Mouse (Mus musculus): Measurements from ENCODE around the gene Acads. TPM values are rescaled to one million over a fixed set of nuclear protein-coding genes. Genes with fewer than 3 reads are reported as not detected.

Acads gene
- total and polyA plus RNA-seq, 3 experiments, result 31.9 to 56.5 TPM; not detected in 1

GRCm38 (mm10) chr5:115071096-115071901 is 47.8 kb downstream of the Acads start (continued):
- TF ChIP-seq MEF2A (IDR thresholded peaks at IDR 0.05; ENCODE audit: extremely low read depth, insufficient replicate concordance, low read depth, low read length, poor library complexity, severe bottlenecking) (no peak), CHD1 (IDR thresholded peaks at IDR 0.05; ENCODE audit: low read depth, low read length) (no peak), GABPA (IDR thresholded peaks at IDR 0.05; ENCODE audit: low read depth, low read length) (0 out of 2 replicates have a peak, but pooled peaks have one; percentile 56), SIN3A (IDR thresholded peaks at IDR 0.05; ENCODE audit: low read length) (peak; percentile 74), RAD21 (IDR thresholded peaks at IDR 0.05; ENCODE audit: low read depth, low read length) (no peak), UBTF (IDR thresholded peaks at IDR 0.05; ENCODE audit: borderline replicate concordance, insufficient read depth, low read depth, low read length) (no peak), BHLHE40 (IDR thresholded peaks at IDR 0.05; ENCODE audit: borderline replicate concordance, low read depth, low read length) (no peak), MYC (IDR thresholded peaks at IDR 0.05; ENCODE audit: low read depth, low read length) (0 out of 2 replicates have a peak, but pooled peaks have one; percentile 51), CTCF (IDR thresholded peaks at IDR 0.05 in 2 of 3, conservative IDR thresholded peaks at IDR 0.05 in 1 of 3; ENCODE audit: control insufficient read depth in 1 of 3, insufficient read depth in 1 of 3, low read depth in 2 of 3, low read length in 3 of 3, poor library complexity in 1 of 3, severe bottlenecking in 1 of 3) (no peak), E2F4 (IDR thresholded peaks at IDR 0.05; ENCODE audit: borderline replicate concordance, low read depth, low read length) (no peak), ETS1 (IDR thresholded peaks at IDR 0.05; ENCODE audit: low read depth, low read length) (peak; percentile 89), CHD2 (IDR thresholded peaks at IDR 0.05; ENCODE audit: low read length) (no peak)

GRCm38 (mm10) chr5:115070457-115070856 is 48.7 kb downstream of the Acads start:
- no peak for TF ChIP-seq POLR2A (IDR thresholded peaks at IDR 0.05; ENCODE audit: control insufficient read depth in 1 of 2, insufficient read depth in 1 of 2, low read depth in 1 of 2, low read length in 2 of 2, poor library complexity in 1 of 2)
- 0 out of 2 replicates have a peak, but pooled peaks have one; percentile 18 for TF ChIP-seq MAX (IDR thresholded peaks at IDR 0.05; ENCODE audit: low read length)
- TF ChIP-seq TBP (IDR thresholded peaks at IDR 0.05; ENCODE audit: low read depth, low read length), result 0 out of 2 replicates have a peak, but pooled peaks have one; percentile 25
- no peak for TF ChIP-seq E2F4 (IDR thresholded peaks at IDR 0.05; ENCODE audit: borderline replicate concordance, low read depth, low read length)
- TF ChIP-seq USF1 (IDR thresholded peaks at IDR 0.05; ENCODE audit: low read depth, low read length), result no peak
- TF ChIP-seq SIN3A (IDR thresholded peaks at IDR 0.05; ENCODE audit: low read length), result 0 out of 2 replicates have a peak, but pooled peaks have one; percentile 15
- H3K36me3 ChIP-seq (ENCODE audit: control insufficient read depth in 1 of 2, insufficient read depth in 2 of 2, low read length in 2 of 2), result peaks cover 0 to 72% of the 10 kb centered on the region in 2 experiments; a peak in 3 of 4 replicates
- no peaks in the 10 kb centered on the region for H3K9me3 ChIP-seq (replicated peaks; ENCODE audit: insufficient read depth, low read length)
- H3K27ac ChIP-seq (ENCODE audit: control insufficient read depth, low read depth, low read length), result peak overlapping the region; percentile 81
- H3K79me2 ChIP-seq (ENCODE audit: control insufficient read depth, insufficient read depth, low read length, poor library complexity), result peaks cover 24% of the 10 kb centered on the region
- DNase-seq (ENCODE audit: low read depth, low spot score), result peak; percentile 52
- H3K4me1 ChIP-seq (ENCODE audit: control insufficient read depth in 1 of 2, insufficient read depth in 2 of 2, low read length in 2 of 2), result peaks cover 29 to 72% of the 10 kb centered on the region in 2 experiments
- no peak overlapping the region for H3K4me3 ChIP-seq (ENCODE audit: control insufficient read depth in 1 of 2, insufficient read depth in 1 of 2, low read depth in 2 of 2, low read length in 2 of 2)
- H3K9ac ChIP-seq (ENCODE audit: control insufficient read depth, low read depth, low read length, poor library complexity, severe bottlenecking), result no peak overlapping the region
- H3K27me3 ChIP-seq (ENCODE audit: control insufficient read depth in 1 of 2, insufficient read depth in 2 of 2, low read length in 2 of 2), result no peaks in the 10 kb centered on the region
